Mouse (Mus musculus) thymus, adult 2 months (tissue): Measurements from ENCODE around the gene Gclm.

ENCODE experiments used
- CTCF ChIP-seq: fragments of 200-500 bp; IDR thresholded peaks from 2 replicates; pipeline ENCODE4 v1.5.1; 2012; ENCODE audit warnings: mild to moderate bottlenecking, control low read depth, low read length, moderate library complexity, borderline replicate concordance; ENCODE audit not compliant: control insufficient read depth, poor library complexity, insufficient read depth; ENCODE audit errors: extremely low read depth
- POLR2A ChIP-seq: fragments of 200-500 bp; IDR thresholded peaks from 2 replicates; pipeline ENCODE4 v1.6.1; 2012; ENCODE audit warnings: mild to moderate bottlenecking, low read length, control low read depth, moderate library complexity; ENCODE audit not compliant: control insufficient read depth, poor library complexity, insufficient read depth; ENCODE audit errors: extremely low read depth

DNA sequence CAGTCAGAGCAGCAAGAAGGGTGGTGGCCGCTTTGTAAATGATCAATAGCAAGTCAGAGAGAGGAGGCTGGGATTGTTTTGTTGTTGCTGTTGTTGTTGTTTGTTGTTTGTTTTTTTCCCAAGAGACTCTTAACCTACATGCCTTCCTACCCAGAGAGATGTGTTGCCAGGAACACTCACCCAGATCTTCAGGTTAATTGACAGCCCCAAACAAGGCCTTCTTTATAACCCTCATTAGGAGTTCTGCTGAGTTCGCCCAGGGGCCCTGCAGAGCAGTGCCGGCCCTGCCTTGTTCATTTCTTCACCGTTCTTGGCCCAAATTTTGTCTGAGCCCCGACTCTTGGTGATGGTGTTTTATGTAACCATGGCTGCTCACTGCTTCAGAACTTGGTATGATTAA is 44.9 kb upstream of the Gclm start:
- no peak for TF ChIP-seq POLR2A
- no peak for TF ChIP-seq CTCF
